Mouse (Mus musculus) MEL (cell line): ENCODE measurements at regions not wholly inside any gene's neighbourhood (a gene's known extent, or its start where the extent isn't known, plus 50 kb on each side); places are given as distances from the start of the nearest gene placed in this dataset.

Source experiments
- MYC ChIP-seq: IDR thresholded peaks from 2 replicates; pipeline ENCODE4 v1.6.1; 2011; ENCODE audit warnings: low read depth, mild to moderate bottlenecking, low read length, improper control_type of control experiment, moderate library complexity
- ZKSCAN1 ChIP-seq: IDR thresholded peaks from 2 replicates; pipeline ENCODE4 v1.6.1; 2012; ENCODE audit warnings: low read depth, mild to moderate bottlenecking, inconsistent platforms, low read length, improper control_type of control experiment, moderate library complexity

DNA sequence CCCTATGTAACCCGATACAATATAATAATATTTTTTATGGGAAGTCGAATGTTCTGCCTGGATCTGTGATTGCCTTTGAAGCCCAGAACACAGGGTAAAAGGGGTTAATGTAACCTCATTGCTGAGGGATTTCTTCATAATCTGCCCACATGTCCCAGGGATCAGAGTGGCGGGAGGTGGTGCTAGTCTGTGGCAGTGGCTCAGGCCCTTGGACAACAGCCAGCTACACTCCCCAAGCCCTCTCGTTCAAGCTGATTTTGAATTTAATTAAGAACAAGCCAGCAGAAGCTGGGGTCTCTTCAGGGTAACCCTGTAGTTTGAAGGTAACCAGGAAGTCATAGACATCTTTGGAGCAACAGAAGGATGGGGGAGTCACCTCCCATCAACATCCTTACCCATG lies 171.5 kb downstream of the Sox9 start:
- TF ChIP-seq MYC (no peak), ZKSCAN1 (no peak)
